Mouse (Mus musculus): Measurements from ENCODE around the gene Rab3gap2. TPM values are rescaled to one million over a fixed set of nuclear protein-coding genes. Genes with fewer than 3 reads are reported as not detected.

Rab3gap2 gene
- total and polyA plus RNA-seq, 3 experiments, result 8.5 to 30.8 (median 22.0) TPM

DNA sequence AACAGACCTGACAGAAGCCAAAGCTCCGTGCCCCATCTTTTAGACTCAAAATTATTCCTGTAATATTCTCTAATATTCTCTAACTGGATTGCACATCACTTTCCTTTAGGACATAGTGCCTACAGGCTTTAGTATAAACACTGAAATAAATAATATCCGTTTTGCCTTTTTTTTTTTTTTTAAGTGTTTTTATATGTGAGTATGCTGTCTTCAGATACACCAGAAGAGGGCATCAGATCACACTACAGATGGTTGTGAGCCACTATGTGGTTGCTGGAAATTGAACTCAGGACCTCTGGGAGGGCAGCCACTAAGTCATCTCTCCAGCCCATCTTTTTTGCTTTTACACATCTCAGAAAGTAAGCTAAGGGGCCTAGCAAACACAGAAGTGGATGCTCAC lies 1.9 kb upstream of the Rab3gap2 start:
- Histone ChIP-seq H3K27me3 (ENCODE audit: insufficient read depth, low read length) (peaks cover 11% of the 10 kb centered on the region), H3K36me3 (replicated peaks) (peaks cover 12% of the 10 kb centered on the region), H3K9me3 (replicated peaks) (no peaks in the 10 kb centered on the region), H3K4me1 (ENCODE audit: insufficient read depth, low read depth, low read length) (peaks cover 32% of the 10 kb centered on the region), H3K4me3 (ENCODE audit: low read depth, low read length) (no peak overlapping the region)
- ATAC-seq (ENCODE audit: extremely low read depth, insufficient number of reproducible peaks, low FRiP score, poor library complexity, severe bottlenecking) (no peak), DNase-seq (ENCODE audit: low spot score) (no peak)
- TF ChIP-seq POLR2AphosphoS5 (IDR thresholded peaks at IDR 0.05; ENCODE audit: insufficient replicate concordance, low read depth, low read length) (no peak), GATA1 (IDR thresholded peaks at IDR 0.05; ENCODE audit: borderline replicate concordance, low read length) (no peak), TAL1 (conservative IDR thresholded peaks at IDR 0.05; ENCODE audit: low read depth, low read length) (no peak), GATA2 (IDR thresholded peaks at IDR 0.05; ENCODE audit: borderline replicate concordance, low read depth, low read length) (no peak), CTCF (IDR thresholded peaks at IDR 0.05; ENCODE audit: low read depth, low read length) (no peak)

GRCm38 (mm10) chr1:185203196-185203908 lies 565 bp upstream of the Rab3gap2 start:
- Histone ChIP-seq H3K9me3 (replicated peaks) (no peaks in the 10 kb centered on the region), H3K27me3 (ENCODE audit: insufficient read depth, low read length) (peaks cover 11% of the 10 kb centered on the region), H3K4me3 (ENCODE audit: low read depth, low read length) (peak overlapping the region; percentile 99), H3K4me1 (ENCODE audit: insufficient read depth, low read depth, low read length) (peaks cover 37% of the 10 kb centered on the region), H3K36me3 (replicated peaks) (peaks cover 23% of the 10 kb centered on the region)
- ATAC-seq (ENCODE audit: extremely low read depth, insufficient number of reproducible peaks, low FRiP score, poor library complexity, severe bottlenecking), result no peak
- TF ChIP-seq POLR2AphosphoS5 (IDR thresholded peaks at IDR 0.05; ENCODE audit: insufficient replicate concordance, low read depth, low read length) (no peak), CTCF (IDR thresholded peaks at IDR 0.05; ENCODE audit: low read depth, low read length) (no peak)
- no peak for DNase-seq (ENCODE audit: low spot score)

GRCm38 (mm10) chr1:185205090-185205489 lies 1.2 kb downstream of the Rab3gap2 start:
- peak; percentile 45 for DNase-seq (ENCODE audit: low spot score)
- H3K4me3 ChIP-seq (ENCODE audit: low read depth, low read length), result peak overlapping the region; percentile 37; the same call in 1 of the 2 replicates
- H3K27me3 ChIP-seq (ENCODE audit: insufficient read depth, low read length), result peaks cover 1% of the 10 kb centered on the region
- H3K4me1 ChIP-seq (ENCODE audit: insufficient read depth, low read depth, low read length), result peaks cover 32% of the 10 kb centered on the region
- H3K9me3 ChIP-seq (replicated peaks), result no peaks in the 10 kb centered on the region
- peak; percentile 77 for ATAC-seq (ENCODE audit: extremely low read depth, insufficient number of reproducible peaks, low FRiP score, poor library complexity, severe bottlenecking)
- peaks cover 36% of the 10 kb centered on the region for H3K36me3 ChIP-seq (replicated peaks)
- no peak for TF ChIP-seq TAL1 (conservative IDR thresholded peaks at IDR 0.05; ENCODE audit: low read depth, low read length)
- TF ChIP-seq GATA2 (IDR thresholded peaks at IDR 0.05; ENCODE audit: borderline replicate concordance, low read depth, low read length), result no peak
- no peak for TF ChIP-seq CTCF (IDR thresholded peaks at IDR 0.05; ENCODE audit: low read depth, low read length)
- no peak for TF ChIP-seq POLR2AphosphoS5 (IDR thresholded peaks at IDR 0.05; ENCODE audit: insufficient replicate concordance, low read depth, low read length)
- TF ChIP-seq GATA1 (IDR thresholded peaks at IDR 0.05; ENCODE audit: borderline replicate concordance, low read length), result no peak

DNA sequence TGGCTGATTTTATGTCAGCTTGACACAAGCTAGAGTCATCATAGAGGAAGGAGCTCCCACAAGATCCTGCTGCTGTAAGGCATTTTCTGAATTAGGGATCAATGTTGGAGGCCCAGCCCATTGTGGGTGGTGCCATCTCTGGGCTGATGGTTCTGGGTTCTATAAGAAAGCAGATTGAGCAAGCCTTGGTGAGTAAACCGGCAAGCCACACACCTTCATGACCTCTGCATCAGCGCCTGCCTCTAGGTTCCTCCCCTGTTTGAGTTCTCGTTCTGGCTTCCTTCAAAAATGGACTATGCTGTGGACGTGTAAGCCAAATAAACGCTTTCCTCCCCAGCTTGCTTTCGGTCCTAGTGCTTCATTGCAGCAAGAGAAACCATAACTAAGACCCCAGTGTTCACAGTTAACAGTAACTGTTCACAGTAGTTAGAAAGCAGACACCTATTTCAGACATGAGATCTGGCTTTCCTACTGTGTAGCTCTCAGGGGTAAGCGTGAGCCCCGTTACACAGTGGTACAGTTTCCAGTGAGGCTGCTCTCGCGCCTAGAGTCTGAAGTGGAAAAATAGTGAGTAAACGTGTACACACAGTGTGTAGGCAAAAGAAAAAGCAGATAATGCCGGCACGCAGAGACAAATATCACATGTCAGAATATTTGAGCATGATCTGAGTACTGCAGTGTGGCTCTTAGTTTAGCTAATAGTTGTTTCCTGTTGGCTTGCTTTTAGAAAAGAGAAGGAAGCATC lies 4.1 kb downstream of the Rab3gap2 start:
- TF ChIP-seq GATA1 (IDR thresholded peaks at IDR 0.05; ENCODE audit: borderline replicate concordance, low read length) (no peak), TAL1 (conservative IDR thresholded peaks at IDR 0.05; ENCODE audit: low read depth, low read length) (no peak), GATA2 (IDR thresholded peaks at IDR 0.05; ENCODE audit: borderline replicate concordance, low read depth, low read length) (no peak), POLR2AphosphoS5 (IDR thresholded peaks at IDR 0.05; ENCODE audit: insufficient replicate concordance, low read depth, low read length) (no peak), CTCF (IDR thresholded peaks at IDR 0.05; ENCODE audit: low read depth, low read length) (no peak)
- H3K9me3 ChIP-seq (replicated peaks), result no peaks in the 10 kb centered on the region
- no peak overlapping the region for H3K4me3 ChIP-seq (ENCODE audit: low read depth, low read length)
- H3K27me3 ChIP-seq (ENCODE audit: insufficient read depth, low read length), result no peaks in the 10 kb centered on the region
- DNase-seq (ENCODE audit: low spot score) (no peak), ATAC-seq (ENCODE audit: extremely low read depth, insufficient number of reproducible peaks, low FRiP score, poor library complexity, severe bottlenecking) (no peak)
- H3K4me1 ChIP-seq (ENCODE audit: insufficient read depth, low read depth, low read length), result peaks cover 32% of the 10 kb centered on the region
- peaks cover 47% of the 10 kb centered on the region for H3K36me3 ChIP-seq (replicated peaks)

DNA sequence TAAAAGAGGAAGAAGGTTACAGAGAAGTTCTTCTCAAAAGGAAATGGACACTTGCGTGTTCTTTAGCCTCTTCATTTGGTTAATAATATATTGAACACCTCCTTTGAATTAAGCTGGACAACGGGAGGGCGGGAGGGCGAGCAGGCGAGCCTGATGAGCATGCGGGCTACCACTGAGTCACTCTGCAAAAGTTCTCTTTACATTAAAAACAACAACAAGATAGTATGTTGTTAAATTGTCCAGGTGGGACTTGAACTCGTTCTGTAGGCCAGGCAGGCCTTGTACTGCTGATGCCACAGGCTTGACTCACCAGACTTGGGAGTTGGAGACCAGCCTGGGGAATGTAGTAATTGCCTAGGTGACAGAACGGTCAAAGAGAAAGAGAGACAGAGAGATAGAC lies 4.8 kb downstream of the Rab3gap2 start:
- DNase-seq (ENCODE audit: low spot score) (no peak), ATAC-seq (ENCODE audit: extremely low read depth, insufficient number of reproducible peaks, low FRiP score, poor library complexity, severe bottlenecking) (no peak)
- no peak overlapping the region for H3K4me3 ChIP-seq (ENCODE audit: low read depth, low read length)
- H3K4me1 ChIP-seq (ENCODE audit: insufficient read depth, low read depth, low read length), result peaks cover 25% of the 10 kb centered on the region
- no peaks in the 10 kb centered on the region for H3K9me3 ChIP-seq (replicated peaks)
- peaks cover 47% of the 10 kb centered on the region for H3K36me3 ChIP-seq (replicated peaks)
- H3K27me3 ChIP-seq (ENCODE audit: insufficient read depth, low read length), result no peaks in the 10 kb centered on the region
- TF ChIP-seq POLR2AphosphoS5 (IDR thresholded peaks at IDR 0.05; ENCODE audit: insufficient replicate concordance, low read depth, low read length) (no peak), CTCF (IDR thresholded peaks at IDR 0.05; ENCODE audit: low read depth, low read length) (no peak), TAL1 (conservative IDR thresholded peaks at IDR 0.05; ENCODE audit: low read depth, low read length) (no peak), GATA1 (IDR thresholded peaks at IDR 0.05; ENCODE audit: borderline replicate concordance, low read length) (no peak), GATA2 (IDR thresholded peaks at IDR 0.05; ENCODE audit: borderline replicate concordance, low read depth, low read length) (no peak)

DNA sequence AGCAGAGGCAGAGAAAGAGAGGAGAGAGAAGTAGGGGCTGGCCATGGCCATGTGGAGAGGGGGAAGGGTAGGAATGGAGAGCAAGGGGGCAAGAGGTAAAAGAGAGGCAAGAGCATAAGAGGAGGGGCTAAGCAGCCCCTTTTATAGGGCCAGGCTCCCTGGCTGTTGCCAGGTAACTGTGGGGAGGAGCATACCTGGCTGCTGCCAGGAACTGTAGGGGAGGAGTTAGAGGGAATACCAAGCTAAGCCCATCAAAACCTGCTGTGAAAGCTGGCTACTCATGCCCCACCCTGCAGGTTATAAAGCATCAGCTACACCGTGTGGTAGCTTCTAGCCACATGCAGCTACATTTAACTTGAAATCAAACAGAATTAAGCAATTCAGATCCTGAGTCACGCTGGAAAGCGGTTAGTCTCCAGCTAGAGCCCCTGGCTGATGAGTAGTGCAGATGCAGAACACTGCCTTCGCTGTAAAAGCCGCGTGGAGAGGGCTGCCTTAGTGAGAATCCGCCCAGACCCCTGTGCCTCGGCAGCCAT lies 5.8 kb downstream of the Rab3gap2 start:
- peaks cover 54% of the 10 kb centered on the region for H3K36me3 ChIP-seq (replicated peaks)
- H3K27me3 ChIP-seq (ENCODE audit: insufficient read depth, low read length), result no peaks in the 10 kb centered on the region
- H3K4me3 ChIP-seq (ENCODE audit: low read depth, low read length), result no peak overlapping the region
- DNase-seq (ENCODE audit: low spot score) (no peak), ATAC-seq (ENCODE audit: extremely low read depth, insufficient number of reproducible peaks, low FRiP score, poor library complexity, severe bottlenecking) (no peak)
- H3K9me3 ChIP-seq (replicated peaks), result no peaks in the 10 kb centered on the region
- TF ChIP-seq GATA1 (IDR thresholded peaks at IDR 0.05; ENCODE audit: borderline replicate concordance, low read length), result no peak
- H3K4me1 ChIP-seq (ENCODE audit: insufficient read depth, low read depth, low read length), result peaks cover 18% of the 10 kb centered on the region

All from G1E (cell line).